Mouse (Mus musculus): ENCODE results near the gene Prdx6b.

Prdx6b gene

DNA sequence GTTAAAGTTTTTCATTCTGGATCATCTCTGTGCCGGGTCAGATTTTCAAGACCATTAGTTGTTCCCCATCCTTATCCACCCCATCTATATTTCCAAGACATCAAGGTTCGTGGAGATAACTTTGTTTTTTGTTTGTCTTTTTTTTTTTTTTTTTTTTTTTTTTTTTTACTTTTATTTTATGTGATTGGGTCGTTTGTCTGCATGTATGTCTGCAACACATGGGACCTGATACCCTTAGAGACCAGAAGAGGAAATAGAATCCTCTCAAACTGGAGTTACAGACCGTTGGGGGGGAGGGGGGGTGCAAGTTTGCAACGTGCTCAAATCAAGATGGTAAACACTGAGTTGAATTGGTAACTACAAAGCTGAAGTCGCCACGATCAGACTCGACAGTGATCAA is at the start of gene Prdx6b:
Gene Prdx6b, plus strand, starts transcription at position 301 of the 400 bp plus-strand sequence.
- no peak for ATAC-seq (ENCODE audit: insufficient number of reproducible peaks, low FRiP score, low TSS enrichment)

DNA sequence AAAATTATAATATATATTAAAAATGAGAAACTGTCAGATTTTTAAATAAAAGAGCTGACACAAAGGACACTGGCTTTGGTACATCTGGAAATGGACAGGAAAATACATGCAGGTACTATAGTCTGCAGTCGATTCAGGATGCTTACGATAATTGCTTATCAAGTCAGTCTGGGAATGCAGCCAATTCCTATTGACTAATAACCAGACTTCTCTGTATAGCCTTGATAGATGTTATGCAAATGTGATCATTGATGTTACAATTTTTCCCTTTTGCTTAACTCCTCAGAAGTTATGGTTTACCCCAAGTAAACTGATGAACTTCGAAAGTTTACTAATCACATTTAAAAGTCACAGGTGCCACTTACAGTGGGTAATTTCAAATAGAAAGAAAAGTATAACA is 44.8 kb upstream of the Prdx6b start:
- ATAC-seq (ENCODE audit: insufficient number of reproducible peaks, low FRiP score, low TSS enrichment): no peak

DNA sequence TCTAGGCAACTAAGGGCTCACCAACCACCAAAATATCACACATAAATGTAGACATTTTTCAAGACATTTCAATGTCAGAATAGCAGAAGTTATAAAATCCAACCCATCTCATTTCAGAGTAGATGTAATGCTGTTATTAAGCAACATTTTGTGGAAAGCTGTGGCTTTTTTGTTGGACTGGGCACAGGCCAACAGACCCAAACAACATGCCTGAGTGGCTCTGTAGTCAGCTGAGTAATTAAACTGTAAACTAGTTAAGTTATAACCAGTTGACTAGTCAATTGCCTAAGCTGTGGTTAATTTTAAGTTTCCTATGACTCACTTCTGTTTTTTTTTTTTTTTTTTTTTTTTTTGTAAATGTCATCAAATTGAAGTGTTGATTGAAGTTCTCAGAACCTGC is 44.4 kb upstream of the Prdx6b start:
- no peak for ATAC-seq (ENCODE audit: insufficient number of reproducible peaks, low FRiP score, low TSS enrichment)

DNA sequence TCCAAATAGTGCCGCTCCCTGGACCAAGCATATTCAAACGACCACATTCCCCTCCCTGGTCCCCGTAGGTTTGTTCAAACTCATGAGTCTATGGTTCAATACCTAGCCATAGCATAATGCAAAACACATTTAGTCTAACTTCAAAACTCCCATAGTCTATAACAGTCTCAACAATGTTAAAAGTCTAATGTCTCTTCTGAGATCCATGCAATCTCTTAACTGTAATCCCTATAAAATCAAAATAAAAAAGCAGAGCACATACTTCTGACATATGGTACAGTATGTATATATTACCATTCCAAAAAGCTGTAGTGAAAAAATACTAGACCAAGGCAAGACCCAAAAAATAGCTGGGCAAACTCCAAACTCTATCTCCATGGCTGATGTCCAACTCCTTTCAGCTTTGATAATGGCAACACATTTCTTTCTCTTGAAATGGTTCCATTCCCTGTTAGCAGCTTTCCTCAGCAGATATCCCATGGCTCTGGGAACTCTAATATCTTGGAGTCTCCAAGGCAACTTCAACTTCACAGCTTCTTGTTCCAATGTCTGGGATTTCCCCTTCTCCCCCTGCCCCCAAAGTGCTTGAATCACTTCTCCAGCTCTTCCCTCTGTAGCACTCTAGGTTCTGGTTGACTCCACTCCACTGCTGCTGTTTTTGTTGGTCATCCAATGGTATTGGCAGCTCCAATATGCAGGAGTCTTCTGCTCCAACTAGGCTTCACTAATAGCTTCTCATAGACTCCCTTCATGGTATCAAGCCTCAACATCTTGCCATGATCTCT is 32.2 kb upstream of the Prdx6b start:
- ATAC-seq (ENCODE audit: insufficient number of reproducible peaks, low FRiP score, low TSS enrichment): no peak

DNA sequence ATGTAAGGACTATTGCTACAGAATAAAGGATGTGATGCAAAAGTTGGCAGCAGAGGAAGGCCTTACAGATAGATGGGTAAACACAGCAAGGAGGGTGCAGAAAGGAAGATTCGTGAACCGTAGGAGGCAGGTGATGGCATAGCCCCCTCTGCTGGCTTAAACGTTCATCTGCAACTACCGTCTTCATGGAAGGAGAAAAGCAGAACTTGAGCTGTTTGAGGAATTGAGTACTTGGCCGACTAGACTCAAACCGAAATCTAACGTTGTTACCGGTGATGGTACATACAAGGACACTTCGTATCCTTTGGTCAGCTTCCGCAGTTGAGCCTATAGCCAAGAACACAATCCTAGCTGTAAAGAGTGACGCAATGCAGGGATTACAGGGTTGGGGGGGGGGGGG is 25.4 kb upstream of the Prdx6b start:
- ATAC-seq (ENCODE audit: insufficient number of reproducible peaks, low FRiP score, low TSS enrichment): no peak; the same call in 1 of the 2 replicates

DNA sequence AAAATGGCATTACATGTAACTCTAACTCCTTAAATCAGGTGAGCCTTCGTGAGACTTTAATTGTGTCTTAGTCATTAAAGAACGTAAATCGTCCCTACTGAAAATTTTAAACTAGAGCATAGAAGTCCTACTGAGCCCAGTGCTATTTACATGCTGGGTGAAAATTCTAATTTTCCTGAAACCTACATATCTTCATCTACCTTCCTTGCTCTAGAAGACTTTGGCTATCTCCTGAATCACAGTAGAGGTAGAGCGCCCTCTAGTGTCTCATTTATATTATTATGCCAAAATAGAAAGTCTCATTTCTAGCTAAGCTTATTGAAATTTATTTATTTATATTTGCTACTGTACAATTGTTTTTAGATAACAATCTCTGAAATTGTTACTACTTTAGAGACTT is 24.2 kb upstream of the Prdx6b start:
- no peak for ATAC-seq (ENCODE audit: insufficient number of reproducible peaks, low FRiP score, low TSS enrichment)

DNA sequence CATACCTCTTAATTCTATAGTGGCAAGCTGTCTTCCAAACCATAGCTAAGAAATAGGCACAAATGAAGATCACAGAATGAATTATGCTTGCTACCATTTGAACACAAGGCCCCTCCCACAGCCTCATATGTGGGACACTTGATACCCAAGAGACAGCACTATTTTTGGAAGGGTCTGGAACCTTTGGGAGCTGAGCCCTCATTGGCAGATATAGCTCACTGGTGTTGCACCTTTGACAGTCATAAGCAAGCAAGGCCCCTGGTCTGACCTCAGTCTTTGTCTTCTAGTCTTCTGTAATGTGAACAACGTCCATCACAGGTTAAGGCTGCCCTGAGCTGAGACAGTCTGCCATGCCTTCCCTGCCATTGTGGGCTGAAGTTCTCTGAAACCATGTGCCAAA is 20.8 kb upstream of the Prdx6b start:
- ATAC-seq (ENCODE audit: insufficient number of reproducible peaks, low FRiP score, low TSS enrichment): no peak

DNA sequence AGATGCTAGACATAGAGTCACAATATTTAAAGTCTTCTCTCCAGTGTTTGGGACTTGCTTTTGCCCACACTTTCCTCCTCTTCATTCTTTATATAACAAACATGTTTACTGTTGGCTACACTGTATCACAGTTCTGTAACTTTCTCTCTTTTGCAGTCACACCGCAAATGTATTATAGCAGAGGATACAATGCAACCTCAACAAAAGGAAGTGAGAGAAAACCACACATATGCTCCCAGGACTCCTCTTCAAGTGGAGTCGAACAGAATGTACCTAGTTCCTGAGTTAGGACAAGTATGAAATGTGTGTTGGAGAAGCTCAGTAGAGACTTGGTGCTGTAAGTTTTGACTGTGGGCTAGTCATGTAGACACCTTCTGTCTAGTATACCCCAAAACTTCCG is 19.2 kb upstream of the Prdx6b start:
- no peak for ATAC-seq (ENCODE audit: insufficient number of reproducible peaks, low FRiP score, low TSS enrichment)

DNA sequence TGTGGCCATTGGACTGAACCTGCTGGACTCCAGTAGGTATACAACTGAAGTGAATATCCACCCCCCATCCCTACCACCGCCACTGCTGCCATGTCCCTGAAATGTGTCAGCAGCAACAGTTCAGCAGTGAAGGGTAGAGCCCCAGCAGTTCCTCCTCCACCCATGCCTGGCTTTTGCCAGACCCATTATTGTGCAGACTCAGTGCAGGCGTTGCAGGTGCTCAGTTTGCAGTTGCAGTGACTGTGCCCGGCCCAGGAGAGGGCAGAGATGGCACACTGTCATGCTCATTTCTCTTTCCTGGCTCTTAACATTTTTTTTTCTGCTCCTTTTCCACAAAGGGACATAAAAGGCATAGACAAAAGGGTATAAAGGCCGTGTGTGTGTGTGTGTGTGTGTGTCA is 18.5 kb upstream of the Prdx6b start:
- no peak for ATAC-seq (ENCODE audit: insufficient number of reproducible peaks, low FRiP score, low TSS enrichment)

DNA sequence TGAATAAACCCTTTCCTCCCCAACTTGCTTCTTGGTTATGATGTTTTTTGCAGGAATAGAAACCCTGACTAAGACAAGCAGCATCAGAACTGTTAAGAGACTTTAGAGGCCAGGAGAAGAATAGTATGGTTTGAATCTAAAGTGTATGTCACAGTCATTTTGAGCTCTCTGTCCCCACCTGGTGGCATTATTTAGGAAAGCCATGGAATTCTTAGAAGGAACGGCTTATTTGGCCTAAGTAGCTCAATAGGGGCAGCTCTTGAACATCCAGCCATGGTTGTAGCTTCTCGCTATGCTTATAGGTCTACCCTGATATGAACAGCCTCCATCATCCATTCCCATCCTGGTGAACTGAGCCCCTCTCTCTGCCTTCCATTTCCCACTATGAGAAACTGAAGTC is 17.1 kb upstream of the Prdx6b start:
- peak; percentile 64; the same call in 1 of the 2 replicates for ATAC-seq (ENCODE audit: insufficient number of reproducible peaks, low FRiP score, low TSS enrichment)

DNA sequence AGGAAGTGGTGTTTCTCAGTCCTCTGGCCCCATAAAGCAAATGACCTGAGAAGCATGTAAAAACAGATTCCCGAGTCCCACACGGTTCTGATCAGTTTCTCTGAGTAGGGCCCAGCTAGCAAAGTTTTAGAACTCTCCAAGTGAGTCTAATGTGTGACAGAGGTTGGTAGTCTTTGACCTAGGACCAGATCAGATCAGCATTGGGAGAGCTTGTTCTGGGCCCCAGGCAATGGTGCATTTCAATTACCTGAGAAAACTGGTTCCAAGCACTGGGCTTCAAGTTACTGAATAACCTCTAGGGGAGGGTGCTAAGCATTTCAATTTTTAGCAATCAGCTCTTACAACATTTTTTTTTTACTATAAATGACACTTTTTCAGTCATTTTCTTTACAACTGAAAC is 10.1 kb upstream of the Prdx6b start:
- ATAC-seq (ENCODE audit: insufficient number of reproducible peaks, low FRiP score, low TSS enrichment): no peak

DNA sequence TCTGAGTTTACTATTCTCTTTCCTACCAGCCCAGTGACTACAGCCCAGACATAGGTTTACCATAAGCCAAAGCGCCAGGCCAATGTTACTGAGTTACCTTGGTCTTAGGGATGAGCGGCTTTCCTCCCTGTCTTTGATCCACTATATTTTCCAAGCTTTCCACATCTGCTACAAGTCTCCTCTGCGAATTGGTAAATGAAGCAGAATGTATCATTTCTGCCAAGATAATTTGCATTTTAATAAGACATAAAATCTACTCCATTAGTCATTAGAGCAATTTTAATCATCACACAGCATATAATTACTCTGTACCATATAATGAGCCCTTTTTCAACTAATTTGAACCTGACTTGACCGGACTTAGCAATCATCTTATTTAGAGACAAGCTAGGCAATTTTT is 5.9 kb upstream of the Prdx6b start:
- no peak for ATAC-seq (ENCODE audit: insufficient number of reproducible peaks, low FRiP score, low TSS enrichment)

DNA sequence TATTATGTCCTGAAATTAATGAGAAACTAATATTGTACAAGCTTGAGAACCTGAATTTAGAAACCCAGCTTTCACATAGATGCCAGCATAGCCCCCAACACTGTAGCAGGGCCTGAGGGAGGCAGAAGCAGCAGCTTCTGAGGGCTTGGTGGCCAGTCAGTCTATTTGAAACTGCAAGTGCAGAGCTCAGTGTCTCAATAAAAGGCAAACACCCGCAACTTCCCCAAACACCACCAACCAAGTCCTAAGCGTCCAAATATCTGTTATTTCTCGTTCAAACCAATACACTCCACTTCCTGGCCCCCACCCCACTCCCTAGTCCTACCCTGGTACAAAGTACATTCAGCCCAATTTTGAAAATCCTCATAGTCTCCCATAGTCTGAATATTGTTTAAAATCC is 6.1 kb downstream of the Prdx6b start:
- ATAC-seq (ENCODE audit: insufficient number of reproducible peaks, low FRiP score, low TSS enrichment): no peak

DNA sequence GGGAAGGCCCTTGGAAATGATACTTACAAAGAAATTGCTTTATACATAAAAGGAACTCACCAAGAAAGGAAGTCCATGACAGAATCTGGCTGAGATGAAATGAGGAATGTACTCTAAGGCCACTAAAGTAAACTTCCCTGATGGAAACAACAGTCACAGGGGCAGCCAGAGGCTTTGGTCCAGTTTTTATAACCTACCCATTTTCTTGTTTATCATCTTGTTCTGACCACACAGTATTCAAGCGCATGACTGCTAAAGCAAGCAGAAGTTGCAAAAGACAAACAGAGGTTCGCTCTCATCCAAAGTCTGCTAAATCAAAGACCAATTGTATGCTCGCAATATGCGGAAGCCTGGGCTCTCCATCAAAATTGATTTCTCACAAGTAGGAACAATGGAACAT is 8.5 kb downstream of the Prdx6b start:
- no peak for ATAC-seq (ENCODE audit: insufficient number of reproducible peaks, low FRiP score, low TSS enrichment)

DNA sequence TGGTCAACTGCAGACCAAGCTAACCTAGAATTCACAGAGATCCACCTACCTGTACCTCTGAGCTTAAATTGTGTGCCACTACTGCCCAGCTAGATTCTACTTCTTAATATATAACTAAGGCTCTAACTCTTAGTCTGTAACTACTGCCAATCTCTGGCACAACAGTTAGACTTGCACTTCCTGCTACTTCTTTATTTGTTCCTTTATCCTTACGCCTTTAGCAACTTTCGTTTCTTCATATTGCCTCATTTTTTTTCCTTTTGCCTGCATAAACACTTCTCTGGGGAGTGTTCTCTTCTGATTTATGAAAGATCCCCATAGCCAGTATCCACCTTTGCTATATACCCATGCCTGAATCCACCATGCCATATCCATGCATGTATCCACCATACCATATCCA is 11.7 kb downstream of the Prdx6b start:
- ATAC-seq (ENCODE audit: insufficient number of reproducible peaks, low FRiP score, low TSS enrichment): no peak

DNA sequence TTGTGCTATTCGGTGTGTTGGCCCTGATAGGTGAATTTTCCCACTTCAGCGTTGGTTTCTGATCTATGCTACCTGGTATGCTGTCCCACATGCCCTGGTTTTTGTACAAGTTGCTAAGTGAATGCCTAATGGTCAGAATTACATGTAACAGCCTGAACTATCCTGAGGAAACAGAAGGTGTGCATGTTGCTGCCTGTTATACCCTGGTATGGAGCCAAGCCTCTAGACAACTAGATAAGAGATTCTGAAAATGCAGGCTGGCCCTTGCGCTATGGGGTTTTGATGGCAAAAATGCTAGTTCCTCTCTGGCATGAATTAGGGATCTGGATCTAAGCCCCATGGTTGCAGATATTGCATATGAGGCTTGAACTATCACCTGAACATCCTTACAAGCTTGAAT is 15.4 kb downstream of the Prdx6b start:
- no peak for ATAC-seq (ENCODE audit: insufficient number of reproducible peaks, low FRiP score, low TSS enrichment)

DNA sequence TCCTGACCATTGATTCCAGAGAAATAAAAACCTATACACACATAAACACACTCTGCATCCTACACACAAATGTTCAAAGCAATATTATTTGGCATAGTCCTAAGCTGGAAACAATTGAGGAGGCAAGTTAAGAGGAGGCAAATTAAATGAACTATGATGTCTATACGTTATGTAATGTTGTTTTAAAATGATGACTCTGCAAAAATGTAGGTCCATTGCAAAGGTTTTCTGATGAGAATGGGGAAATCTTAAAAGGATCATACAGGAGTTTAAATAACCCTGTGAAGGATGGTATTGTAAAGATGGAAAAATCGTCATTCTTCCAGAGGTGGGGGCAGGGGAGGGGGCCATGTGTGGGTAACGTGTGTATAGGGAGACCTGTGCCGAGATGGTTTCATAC is 17.5 kb downstream of the Prdx6b start:
- ATAC-seq (ENCODE audit: insufficient number of reproducible peaks, low FRiP score, low TSS enrichment): no peak

DNA sequence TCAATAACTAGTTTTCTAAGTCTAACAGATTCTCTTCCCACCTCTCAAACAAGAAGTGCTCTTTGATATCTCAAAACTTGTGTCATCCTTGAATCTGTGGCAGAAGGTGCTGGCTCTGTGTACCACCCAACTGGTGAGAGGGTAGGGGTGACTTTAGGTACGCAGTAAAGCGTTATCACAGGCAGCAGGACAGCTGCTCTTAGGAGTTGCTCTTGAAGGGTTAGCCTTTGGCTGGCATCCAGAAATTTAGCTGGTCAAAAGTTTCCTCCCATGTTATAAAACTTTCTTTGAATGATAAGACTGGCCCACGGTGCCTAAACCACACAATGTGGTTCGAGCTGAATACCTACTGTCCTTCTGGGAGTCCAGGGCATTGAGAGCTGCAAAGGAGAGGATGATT is 18.5 kb downstream of the Prdx6b start:
- no peak for ATAC-seq (ENCODE audit: insufficient number of reproducible peaks, low FRiP score, low TSS enrichment)

DNA sequence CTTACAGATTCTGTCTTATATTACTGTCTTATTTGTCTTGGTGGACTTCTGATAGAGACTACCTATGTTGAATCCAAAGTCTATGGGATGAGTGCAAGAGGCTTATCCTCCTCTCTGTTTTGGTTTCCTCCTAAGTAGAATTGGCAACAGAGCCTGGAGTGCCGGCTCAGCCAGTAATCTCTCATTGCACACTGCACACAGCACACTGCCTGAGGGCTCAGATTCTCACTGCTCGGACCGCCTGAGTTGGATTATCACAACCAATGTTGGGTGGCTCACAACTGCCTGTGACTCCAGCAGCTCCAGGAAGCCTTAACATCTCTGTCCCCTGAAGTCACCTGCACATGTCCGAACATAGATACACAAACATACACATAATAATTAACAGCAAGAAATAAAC is 19.1 kb downstream of the Prdx6b start:
- no peak for ATAC-seq (ENCODE audit: insufficient number of reproducible peaks, low FRiP score, low TSS enrichment)

DNA sequence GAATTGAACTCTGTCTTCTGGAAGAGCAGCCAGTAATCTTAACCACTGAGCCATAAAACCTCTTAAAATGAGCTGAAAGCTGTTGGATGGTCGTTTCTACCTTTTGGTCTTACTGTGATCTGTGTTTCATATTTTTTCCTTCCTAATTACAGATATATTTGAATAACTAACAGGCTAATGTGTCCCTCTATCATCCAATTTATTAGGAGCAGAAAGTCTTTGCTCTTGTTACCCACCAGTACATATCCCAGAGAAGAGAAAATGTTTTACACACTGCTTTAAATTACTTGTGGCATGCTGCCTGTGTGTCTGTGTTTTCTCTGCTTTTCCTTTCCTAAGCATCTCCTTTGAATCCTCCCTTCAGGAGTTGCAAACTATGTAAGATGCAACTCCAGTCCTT is 21.9 kb downstream of the Prdx6b start:
- ATAC-seq (ENCODE audit: insufficient number of reproducible peaks, low FRiP score, low TSS enrichment): no peak

DNA sequence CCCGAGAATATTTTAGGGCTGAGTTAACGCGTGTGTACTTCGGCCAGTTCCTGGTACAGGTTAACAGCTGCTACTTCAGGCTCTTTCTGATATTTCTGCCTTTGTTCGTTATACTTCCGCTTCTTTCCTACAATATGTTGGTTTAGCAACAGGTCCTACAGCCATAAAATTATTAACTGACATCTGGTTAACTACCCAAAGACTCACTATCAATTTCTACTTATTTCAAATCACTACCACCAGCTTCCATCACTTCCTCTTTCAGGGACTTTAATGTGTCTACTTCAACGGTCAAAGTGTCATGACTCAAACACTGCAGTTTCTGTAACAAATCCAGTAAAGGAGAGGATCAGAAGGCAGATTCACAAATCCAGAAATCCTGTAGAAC is 22.6 kb downstream of the Prdx6b start:
- no peak for ATAC-seq (ENCODE audit: insufficient number of reproducible peaks, low FRiP score, low TSS enrichment)

DNA sequence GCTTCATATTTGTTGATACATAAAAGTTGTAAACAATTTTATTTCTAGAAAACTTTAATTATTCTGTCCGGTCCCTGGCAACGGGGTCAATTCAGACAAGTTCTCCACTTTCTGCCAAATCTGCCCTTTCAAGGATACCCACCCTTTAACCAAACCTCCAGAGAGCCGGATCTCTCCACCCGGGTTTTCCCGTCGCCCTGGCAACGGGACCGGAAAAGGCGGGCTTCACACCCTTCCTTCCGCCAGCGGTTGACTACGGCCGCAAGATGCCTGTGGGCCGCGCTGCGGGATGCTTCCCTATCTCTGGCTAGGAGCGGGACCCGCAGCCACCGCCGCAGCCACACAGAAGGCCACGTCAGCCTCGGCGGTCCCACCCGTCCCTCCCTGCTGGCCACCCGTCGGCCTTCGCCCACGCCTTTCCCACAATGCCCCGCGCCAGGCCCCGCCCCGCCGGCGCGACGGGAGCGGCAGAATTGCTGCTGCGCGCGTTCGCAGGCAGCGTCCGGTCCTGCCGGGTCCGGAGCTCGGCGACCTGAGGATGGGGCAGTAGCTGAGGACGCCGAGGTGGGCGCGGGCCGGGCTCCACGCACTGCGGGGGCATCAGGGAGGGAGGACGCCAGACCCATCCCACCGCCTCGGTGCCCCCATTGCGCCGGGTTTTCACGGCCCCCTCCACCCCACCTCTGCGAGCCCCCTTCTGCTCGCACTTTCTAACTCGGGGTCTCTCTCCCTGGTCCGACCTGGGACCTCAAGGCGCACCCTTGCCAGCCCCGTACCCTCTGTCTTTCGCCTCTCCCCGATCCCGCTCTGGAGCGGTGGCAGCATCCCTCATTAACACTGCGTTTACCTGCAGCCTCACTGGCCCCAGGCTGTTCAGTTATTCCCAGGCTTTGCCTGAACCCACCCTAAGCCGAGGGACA is 23.2 kb downstream of the Prdx6b start, which contains the start of gene Dnajc10:
Gene Dnajc10, plus strand, starts transcription at position 225 of the 920 bp plus-strand sequence.
- peak; percentile 93 for ATAC-seq (ENCODE audit: insufficient number of reproducible peaks, low FRiP score, low TSS enrichment)

Data from cerebellum, adult (tissue).